Mouse (Mus musculus): Measurements from ENCODE around the gene Il1r2. TPM values are rescaled to one million over a fixed set of nuclear protein-coding genes. Genes with fewer than 3 reads are reported as not detected.

Gene Il1r2
- polyA plus RNA-seq, 1 experiment from 2014 or later, result 0.13 TPM

DNA sequence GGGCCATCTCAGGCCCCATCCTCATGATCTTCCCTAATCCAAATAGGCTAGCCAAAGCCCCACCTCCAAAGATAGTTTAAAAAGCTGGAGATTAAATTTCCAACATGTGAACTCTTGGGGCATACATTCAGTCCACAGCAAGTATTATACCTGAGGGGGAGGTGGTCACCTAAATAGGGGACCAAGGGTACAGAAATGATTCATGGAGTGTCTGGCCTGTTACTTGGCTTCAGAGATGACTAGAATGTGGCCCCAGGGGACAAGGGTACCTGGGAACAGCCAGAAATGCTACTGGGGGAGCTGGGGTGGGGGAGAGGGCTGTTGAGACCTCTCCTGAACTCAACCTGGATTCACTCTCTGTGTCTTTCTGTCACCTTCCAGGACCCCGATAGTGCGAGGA, 3.4 kb downstream of the Il1r2 start:
- no peaks in the 10 kb centered on the region for H3K9me3 ChIP-seq (ENCODE audit: control insufficient read depth, low read length)
- no peaks in the 10 kb centered on the region for H3K27me3 ChIP-seq (ENCODE audit: control insufficient read depth, insufficient read depth, low read length)
- H3K4me3 ChIP-seq (ENCODE audit: low read depth, low read length), result no peak overlapping the region
- DNase-seq (ENCODE audit: low spot score), result no peak
- ATAC-seq (ENCODE audit: insufficient number of reproducible peaks, low FRiP score, low TSS enrichment, low read depth), result no peak
- H3K4me1 ChIP-seq (ENCODE audit: control insufficient read depth, insufficient read depth, low read length), result no peaks in the 10 kb centered on the region
- no peak overlapping the region for H3K9ac ChIP-seq (ENCODE audit: low read length)
- no peak overlapping the region for H3K27ac ChIP-seq (replicated peaks; ENCODE audit: low read depth, low read length)
- H3K36me3 ChIP-seq (ENCODE audit: control insufficient read depth, insufficient read depth, low read length), result no peaks in the 10 kb centered on the region
- no peak overlapping the region for H3K4me2 ChIP-seq (ENCODE audit: low read depth, severe bottlenecking)
- WGBS, result 84% methylated on average over 2 of the region's 2 CpGs

GRCm38 (mm10) chr1:40081041-40081440, 7.2 kb downstream of the Il1r2 start:
- Histone ChIP-seq H3K27me3 (ENCODE audit: control insufficient read depth, insufficient read depth, low read length) (no peaks in the 10 kb centered on the region), H3K36me3 (ENCODE audit: control insufficient read depth, insufficient read depth, low read length) (no peaks in the 10 kb centered on the region), H3K27ac (replicated peaks; ENCODE audit: low read depth, low read length) (no peak overlapping the region), H3K4me2 (ENCODE audit: low read depth, severe bottlenecking) (no peak overlapping the region), H3K4me1 (ENCODE audit: control insufficient read depth, insufficient read depth, low read length) (0 out of 2 replicates have a peak, but pooled peaks cover 4% of the 10 kb centered on the region), H3K9ac (ENCODE audit: low read length) (no peak overlapping the region), H3K4me3 (ENCODE audit: low read depth, low read length) (no peak overlapping the region), H3K9me3 (ENCODE audit: control insufficient read depth, low read length) (no peaks in the 10 kb centered on the region)
- no peak for DNase-seq (ENCODE audit: low spot score)
- ATAC-seq (ENCODE audit: insufficient number of reproducible peaks, low FRiP score, low TSS enrichment, low read depth), result no peak
- 59% methylated on average over 2 of the region's 2 CpGs for WGBS

DNA sequence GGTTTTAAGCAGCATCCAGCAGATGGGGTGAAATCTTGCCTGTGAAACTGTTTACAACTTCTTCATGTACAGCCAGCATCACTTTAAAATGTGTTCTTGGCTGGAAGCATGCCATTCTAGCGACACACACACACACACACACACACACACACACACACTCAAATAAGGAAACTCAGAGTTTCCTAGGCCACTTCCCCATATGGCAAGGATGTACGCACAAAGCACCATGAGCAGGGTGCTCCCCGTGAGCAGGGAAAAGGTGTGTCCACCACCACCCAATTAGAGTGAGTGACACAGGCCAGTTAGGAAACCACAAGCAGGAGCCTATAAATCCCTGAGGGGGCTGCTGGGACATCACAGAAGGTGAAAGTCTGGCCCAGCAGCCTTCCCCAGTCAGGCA, 10.5 kb downstream of the Il1r2 start:
- 0 out of 2 replicates have a peak, but pooled peaks cover 4% of the 10 kb centered on the region for H3K4me1 ChIP-seq (ENCODE audit: control insufficient read depth, insufficient read depth, low read length)
- H3K9me3 ChIP-seq (ENCODE audit: control insufficient read depth, low read length), result no peaks in the 10 kb centered on the region
- no peaks in the 10 kb centered on the region for H3K36me3 ChIP-seq (ENCODE audit: control insufficient read depth, insufficient read depth, low read length)
- no peak for DNase-seq (ENCODE audit: low spot score)
- H3K9ac ChIP-seq (ENCODE audit: low read length), result no peak overlapping the region
- 69% methylated on average over 3 of the region's 3 CpGs for WGBS
- no peak overlapping the region for H3K4me3 ChIP-seq (ENCODE audit: low read depth, low read length)
- H3K27me3 ChIP-seq (ENCODE audit: control insufficient read depth, insufficient read depth, low read length), result no peaks in the 10 kb centered on the region
- no peak overlapping the region for H3K27ac ChIP-seq (replicated peaks; ENCODE audit: low read depth, low read length)
- H3K4me2 ChIP-seq (ENCODE audit: low read depth, severe bottlenecking), result no peak overlapping the region
- ATAC-seq (ENCODE audit: insufficient number of reproducible peaks, low FRiP score, low TSS enrichment, low read depth), result no peak

- WGBS, result 6% methylated on average over 25 of the region's 25 CpGs
- no peaks in the 10 kb centered on the region for H3K36me3 ChIP-seq (ENCODE audit: control insufficient read depth, insufficient read depth, low read length)
- H3K27ac ChIP-seq (replicated peaks; ENCODE audit: low read depth, low read length), result no peak overlapping the region
- peak overlapping the region; percentile 81 for H3K4me2 ChIP-seq (ENCODE audit: low read depth, severe bottlenecking)
- no peaks in the 10 kb centered on the region for H3K9me3 ChIP-seq (ENCODE audit: control insufficient read depth, low read length)
- DNase-seq (ENCODE audit: low spot score) (peak; percentile 82), ATAC-seq (ENCODE audit: insufficient number of reproducible peaks, low FRiP score, low TSS enrichment, low read depth) (no peak)
- H3K27me3 ChIP-seq (ENCODE audit: control insufficient read depth, insufficient read depth, low read length), result no peaks in the 10 kb centered on the region
- peak overlapping the region; percentile 26 for H3K4me3 ChIP-seq (ENCODE audit: low read depth, low read length)
- peak overlapping the region; percentile 34; the same call in 1 of the 2 replicates for H3K9ac ChIP-seq (ENCODE audit: low read length)
- H3K4me1 ChIP-seq (ENCODE audit: control insufficient read depth, insufficient read depth, low read length), result 0 out of 2 replicates have a peak, but pooled peaks cover 4% of the 10 kb centered on the region
These were observed 11.7 kb downstream of the Il1r2 start for GRCm38 (mm10) chr1:40085403-40086182.

DNA sequence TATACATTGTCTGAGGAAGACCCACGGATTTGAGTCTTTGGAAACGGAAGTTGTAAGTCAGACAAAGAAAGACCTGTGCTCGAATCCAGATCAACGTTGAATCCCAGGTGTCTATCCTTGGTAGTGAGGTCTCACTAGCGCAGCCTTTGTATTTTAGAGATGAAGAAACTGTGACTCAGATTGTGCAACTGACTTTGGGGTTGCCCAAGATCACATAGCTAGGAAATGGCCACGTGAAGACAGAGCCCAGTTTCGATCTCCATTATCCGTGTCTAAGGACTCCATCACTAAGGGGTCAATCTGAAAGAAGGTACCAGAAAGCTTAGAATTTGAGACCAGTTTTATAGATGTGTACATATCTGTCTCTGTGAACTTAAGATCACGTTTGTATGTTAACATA, 17.3 kb downstream of the Il1r2 start:
- Histone ChIP-seq H3K9ac (ENCODE audit: low read length) (no peak overlapping the region), H3K9me3 (ENCODE audit: control insufficient read depth, low read length) (no peaks in the 10 kb centered on the region), H3K27ac (replicated peaks; ENCODE audit: low read depth, low read length) (no peak overlapping the region), H3K4me2 (ENCODE audit: low read depth, severe bottlenecking) (no peak overlapping the region), H3K4me1 (ENCODE audit: control insufficient read depth, insufficient read depth, low read length) (no peaks in the 10 kb centered on the region), H3K36me3 (ENCODE audit: control insufficient read depth, insufficient read depth, low read length) (no peaks in the 10 kb centered on the region), H3K27me3 (ENCODE audit: control insufficient read depth, insufficient read depth, low read length) (no peaks in the 10 kb centered on the region), H3K4me3 (ENCODE audit: low read depth, low read length) (no peak overlapping the region)
- ATAC-seq (ENCODE audit: insufficient number of reproducible peaks, low FRiP score, low TSS enrichment, low read depth), result no peak
- no peak for DNase-seq (ENCODE audit: low spot score)
- 86% methylated on average over 9 of the region's 9 CpGs for WGBS

GRCm38 (mm10) chr1:40092541-40092940, 18.7 kb downstream of the Il1r2 start:
- DNase-seq (ENCODE audit: low spot score) (no peak), ATAC-seq (ENCODE audit: insufficient number of reproducible peaks, low FRiP score, low TSS enrichment, low read depth) (no peak)
- no peak overlapping the region for H3K4me2 ChIP-seq (ENCODE audit: low read depth, severe bottlenecking)
- no peaks in the 10 kb centered on the region for H3K36me3 ChIP-seq (ENCODE audit: control insufficient read depth, insufficient read depth, low read length)
- H3K4me3 ChIP-seq (ENCODE audit: low read depth, low read length), result no peak overlapping the region
- 77% methylated on average over 6 of the region's 6 CpGs for WGBS
- no peak overlapping the region for H3K9ac ChIP-seq (ENCODE audit: low read length)
- no peaks in the 10 kb centered on the region for H3K9me3 ChIP-seq (ENCODE audit: control insufficient read depth, low read length)
- no peak overlapping the region for H3K27ac ChIP-seq (replicated peaks; ENCODE audit: low read depth, low read length)
- H3K27me3 ChIP-seq (ENCODE audit: control insufficient read depth, insufficient read depth, low read length), result no peaks in the 10 kb centered on the region
- no peaks in the 10 kb centered on the region for H3K4me1 ChIP-seq (ENCODE audit: control insufficient read depth, insufficient read depth, low read length)

- no peak overlapping the region for H3K4me2 ChIP-seq (ENCODE audit: low read depth, severe bottlenecking)
- no peaks in the 10 kb centered on the region for H3K4me1 ChIP-seq (ENCODE audit: control insufficient read depth, insufficient read depth, low read length)
- ATAC-seq (ENCODE audit: insufficient number of reproducible peaks, low FRiP score, low TSS enrichment, low read depth) (no peak), DNase-seq (ENCODE audit: low spot score) (no peak)
- H3K27me3 ChIP-seq (ENCODE audit: control insufficient read depth, insufficient read depth, low read length), result no peaks in the 10 kb centered on the region
- H3K4me3 ChIP-seq (ENCODE audit: low read depth, low read length), result no peak overlapping the region
- H3K36me3 ChIP-seq (ENCODE audit: control insufficient read depth, insufficient read depth, low read length), result no peaks in the 10 kb centered on the region
- WGBS, result 67% methylated on average over 3 of the region's 3 CpGs
- H3K9me3 ChIP-seq (ENCODE audit: control insufficient read depth, low read length), result no peaks in the 10 kb centered on the region
- H3K9ac ChIP-seq (ENCODE audit: low read length), result no peak overlapping the region
- H3K27ac ChIP-seq (replicated peaks; ENCODE audit: low read depth, low read length), result no peak overlapping the region
These were observed 20.9 kb downstream of the Il1r2 start for GRCm38 (mm10) chr1:40094601-40095304.

DNA sequence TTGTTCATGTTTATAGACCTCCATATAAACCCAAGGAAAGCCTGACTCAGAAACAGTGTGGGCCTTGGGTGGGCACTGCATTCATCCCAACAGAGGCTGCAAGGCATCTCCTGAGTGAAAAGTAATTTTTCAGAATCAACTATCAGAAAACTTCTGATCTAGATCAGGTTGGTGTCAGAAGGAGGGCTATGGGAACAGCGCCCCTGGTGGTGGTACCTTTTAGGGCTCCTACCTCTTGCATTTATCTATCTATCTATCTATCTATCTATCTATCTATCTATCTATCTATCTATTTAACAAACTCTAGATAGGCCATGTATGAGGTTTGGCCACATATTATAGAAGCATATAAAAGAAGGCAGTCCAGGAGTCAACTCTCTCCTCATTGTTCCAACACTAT, 21.7 kb downstream of the Il1r2 start:
- H3K27me3 ChIP-seq (ENCODE audit: control insufficient read depth, insufficient read depth, low read length), result no peaks in the 10 kb centered on the region
- H3K9ac ChIP-seq (ENCODE audit: low read length), result no peak overlapping the region
- no peak overlapping the region for H3K4me3 ChIP-seq (ENCODE audit: low read depth, low read length)
- H3K27ac ChIP-seq (replicated peaks; ENCODE audit: low read depth, low read length), result no peak overlapping the region
- H3K4me1 ChIP-seq (ENCODE audit: control insufficient read depth, insufficient read depth, low read length), result no peaks in the 10 kb centered on the region
- DNase-seq (ENCODE audit: low spot score), result no peak
- no peak overlapping the region for H3K4me2 ChIP-seq (ENCODE audit: low read depth, severe bottlenecking)
- WGBS, result 22% methylated on average over 1 of the region's 1 CpGs
- H3K36me3 ChIP-seq (ENCODE audit: control insufficient read depth, insufficient read depth, low read length), result no peaks in the 10 kb centered on the region
- H3K9me3 ChIP-seq (ENCODE audit: control insufficient read depth, low read length), result no peaks in the 10 kb centered on the region
- ATAC-seq (ENCODE audit: insufficient number of reproducible peaks, low FRiP score, low TSS enrichment, low read depth), result no peak
